Mouse (Mus musculus): ENCODE measurements at regions not wholly inside any gene's neighbourhood (a gene's known extent, or its start where the extent isn't known, plus 50 kb on each side); places are given as distances from the start of the nearest gene placed in this dataset.

DNA sequence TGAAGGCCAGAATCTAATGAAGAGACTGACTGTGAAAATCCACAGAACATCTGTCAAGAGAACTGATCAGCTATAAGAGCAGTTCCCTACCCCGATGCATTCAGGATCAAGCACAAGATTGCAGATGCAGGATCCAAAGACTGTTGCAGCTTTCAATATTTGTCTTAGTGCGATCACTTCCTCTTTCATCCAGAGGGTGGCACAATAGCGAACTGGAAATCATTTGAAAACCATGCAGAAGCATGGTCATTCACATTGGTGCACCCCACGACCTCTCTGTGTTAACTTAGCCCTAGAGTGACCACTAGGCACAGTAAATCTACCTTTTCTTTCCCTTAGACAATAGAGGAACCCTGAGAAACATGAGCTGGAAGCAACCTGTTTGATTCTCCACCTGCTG, 55.8 kb upstream of the Pak3 start:
- H3K4me1 ChIP-seq (ENCODE audit: control insufficient read depth, insufficient read depth, low read length): no peaks in the 10 kb centered on the region
- H3K4me3 ChIP-seq (ENCODE audit: low read depth, low read length): no peak overlapping the region
- ATAC-seq (ENCODE audit: low read depth): no peak
- H3K9me3 ChIP-seq (ENCODE audit: control insufficient read depth, low read length): no peaks in the 10 kb centered on the region
- no peaks in the 10 kb centered on the region for H3K36me3 ChIP-seq (ENCODE audit: control insufficient read depth, insufficient read depth, low read length)
- H3K4me2 ChIP-seq (ENCODE audit: low read depth, low read length): no peak overlapping the region
- no peak overlapping the region for H3K9ac ChIP-seq (replicated peaks; ENCODE audit: low read depth, low read length)
- H3K27ac ChIP-seq (ENCODE audit: low read depth, low read length): no peak overlapping the region
- 46% methylated on average over 4 of the region's 4 CpGs for WGBS
- H3K27me3 ChIP-seq (ENCODE audit: control insufficient read depth, insufficient read depth, low read length): no peaks in the 10 kb centered on the region

DNA sequence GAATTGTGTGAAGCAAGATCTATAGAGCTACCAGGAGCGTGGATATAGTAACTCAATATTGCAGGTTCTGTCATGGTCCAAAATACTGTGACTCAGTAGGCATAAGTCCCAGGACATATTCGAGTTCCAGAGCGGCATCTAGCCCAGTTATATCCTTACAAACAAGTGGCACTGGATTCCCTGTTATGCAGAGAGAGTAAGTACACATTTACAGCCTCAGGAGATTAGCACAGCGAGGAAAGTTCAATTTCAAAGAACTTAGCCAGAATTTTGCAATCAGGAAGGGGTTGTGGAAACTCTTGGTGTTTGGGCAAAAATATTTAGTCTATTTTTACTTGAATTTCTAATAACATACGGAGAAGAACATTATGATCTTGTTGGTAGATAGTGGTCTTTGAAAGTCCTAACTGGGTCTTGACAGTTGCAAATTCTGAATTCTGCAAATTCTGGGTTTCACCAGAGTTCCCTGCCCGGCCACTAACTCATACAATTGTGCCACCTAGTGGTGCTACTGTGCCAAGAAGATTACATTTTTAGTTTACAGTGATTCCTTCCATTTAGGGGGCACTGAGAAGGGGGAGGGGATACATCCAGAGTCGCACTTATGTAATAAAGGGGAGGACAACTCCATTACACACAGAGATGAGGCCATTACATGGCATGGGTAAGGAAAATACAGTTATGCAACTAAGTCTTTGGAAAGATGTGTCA, 54.7 kb upstream of the Chrdl1 start:
- H3K4me1 ChIP-seq (ENCODE audit: control insufficient read depth, insufficient read depth, low read length): no peaks in the 10 kb centered on the region
- ATAC-seq (ENCODE audit: low read depth): no peak
- H3K27ac ChIP-seq (ENCODE audit: low read depth, low read length): no peak overlapping the region
- H3K4me3 ChIP-seq (ENCODE audit: low read depth, low read length): no peak overlapping the region
- no peaks in the 10 kb centered on the region for H3K27me3 ChIP-seq (ENCODE audit: control insufficient read depth, insufficient read depth, low read length)
- H3K36me3 ChIP-seq (ENCODE audit: control insufficient read depth, insufficient read depth, low read length): no peaks in the 10 kb centered on the region
- 55% methylated on average over 7 of the region's 7 CpGs for WGBS
- no peak overlapping the region for H3K9ac ChIP-seq (replicated peaks; ENCODE audit: low read depth, low read length)
- H3K4me2 ChIP-seq (ENCODE audit: low read depth, low read length): no peak overlapping the region
- no peaks in the 10 kb centered on the region for H3K9me3 ChIP-seq (ENCODE audit: control insufficient read depth, low read length)

DNA sequence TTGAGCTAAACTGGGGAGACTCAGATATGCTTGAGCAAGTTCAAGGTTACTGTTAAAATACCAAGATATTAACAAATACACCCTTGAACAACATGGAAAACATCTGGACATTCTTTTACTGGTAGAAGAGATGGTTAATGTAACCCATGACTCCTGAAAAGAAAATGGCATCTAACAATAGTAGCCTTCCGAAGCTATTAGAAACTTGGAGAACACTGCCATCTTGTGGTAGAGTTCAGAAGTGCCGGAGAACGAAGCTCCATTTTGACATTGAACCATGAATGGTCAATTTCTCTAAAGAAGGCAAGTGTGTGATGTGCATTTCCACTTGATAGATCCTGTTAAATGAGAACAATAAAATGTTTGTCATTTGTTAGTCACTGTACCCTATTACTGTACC, 50.5 kb upstream of the Chrdl1 start:
- ATAC-seq (ENCODE audit: low read depth): peak; percentile 54; the same call in 1 of the 2 replicates
- H3K9me3 ChIP-seq (ENCODE audit: control insufficient read depth, low read length): no peaks in the 10 kb centered on the region
- H3K27ac ChIP-seq (ENCODE audit: low read depth, low read length): no peak overlapping the region
- H3K4me3 ChIP-seq (ENCODE audit: low read depth, low read length): no peak overlapping the region
- 3% methylated on average over 3 of the region's 3 CpGs for WGBS
- no peak overlapping the region for H3K4me2 ChIP-seq (ENCODE audit: low read depth, low read length)
- no peak overlapping the region for H3K9ac ChIP-seq (replicated peaks; ENCODE audit: low read depth, low read length)
- H3K27me3 ChIP-seq (ENCODE audit: control insufficient read depth, insufficient read depth, low read length): no peaks in the 10 kb centered on the region
- H3K4me1 ChIP-seq (ENCODE audit: control insufficient read depth, insufficient read depth, low read length): no peaks in the 10 kb centered on the region
- no peaks in the 10 kb centered on the region for H3K36me3 ChIP-seq (ENCODE audit: control insufficient read depth, insufficient read depth, low read length)
